Mouse (Mus musculus): ENCODE measurements around the gene Gm32687.
"Not testable (repeated sequence)": the region's sequence is repeated elsewhere in the genome, so short reads cannot be mapped to it uniquely, and the experiment has no call there.

- TF ChIP-seq CHD2 (IDR thresholded peaks at IDR 0.05; ENCODE audit: low read length); MAFK (IDR thresholded peaks at IDR 0.05; ENCODE audit: insufficient replicate concordance, low read length); CTCF (conservative IDR thresholded peaks at IDR 0.05 in 1 of 2, IDR thresholded peaks at IDR 0.05 in 1 of 2; ENCODE audit: low read depth in 2 of 2, low read length in 2 of 2); JUND (conservative IDR thresholded peaks at IDR 0.05; ENCODE audit: low read depth, low read length); POLR2A (IDR thresholded peaks at IDR 0.05; ENCODE audit: low read depth, low read length); KAT2A (IDR thresholded peaks at IDR 0.05; ENCODE audit: insufficient replicate concordance, low read length); ETS1 (conservative IDR thresholded peaks at IDR 0.05; ENCODE audit: low read depth, low read length); CHD1 (IDR thresholded peaks at IDR 0.05; ENCODE audit: low read depth, low read length); TBP (conservative IDR thresholded peaks at IDR 0.05; ENCODE audit: low read depth, low read length); MAZ (IDR thresholded peaks at IDR 0.05; ENCODE audit: low read depth, low read length): not testable (repeated sequence)
These were observed 17.5 kb upstream of the Gm32687 start for GRCm38 (mm10) chr10:81846219-81846618.

Measured in CH12.LX (cell line).